Mouse (Mus musculus) adrenal gland, adult 18-20 months (tissue): ENCODE measurements around the gene Tmem219. TPM values are rescaled to one million over a fixed set of nuclear protein-coding genes. Genes with fewer than 3 reads are reported as not detected.

ENCODE experiments used
- DNase-seq, 2 experiments: peaks; one replicate each; pipeline ENCODE4 v3.0.0; 2021 to 2022; ENCODE audit warnings: low spot score in 2 of 2
- long read RNA-seq, 2 experiments: library from polyadenylated mRNA; stranded (forward); transcript quantifications; one replicate each; pipeline ENCODE4 v2.0.0; 2021
- total RNA-seq, 2 experiments: library from RNA; stranded (reverse); gene quantifications; 1 replicate in 1 of 2; 2 replicates in 1 of 2; pipeline ENCODE4 v1.2.3; 2021

Tmem219 gene
- 10 to 100 TPM; 30.7 to 32.8 TPM for total RNA-seq
- long read RNA-seq, experiment 1, partial matches to known transcripts, result 0 of 5 reads
- long read RNA-seq, experiment 1, other reads (novel, unspliced or antisense), result 0 of 5 reads
- long read RNA-seq, experiment 2, transcript Tmem219-201 (6 exons, 941 nt), result minor isoform, 8 of 26 reads
- long read RNA-seq, experiment 2, transcript Tmem219-204 (6 exons, 915 nt), result major isoform, 10 of 26 reads
- long read RNA-seq, experiment 2, transcript Tmem219-203 (5 exons, 1,087 nt), result minor isoform, 5 of 26 reads
- long read RNA-seq, experiment 2, partial matches to known transcripts, result 0 of 26 reads
- long read RNA-seq, experiment 2, other reads (novel, unspliced or antisense), result 2 of 26 reads

DNA sequence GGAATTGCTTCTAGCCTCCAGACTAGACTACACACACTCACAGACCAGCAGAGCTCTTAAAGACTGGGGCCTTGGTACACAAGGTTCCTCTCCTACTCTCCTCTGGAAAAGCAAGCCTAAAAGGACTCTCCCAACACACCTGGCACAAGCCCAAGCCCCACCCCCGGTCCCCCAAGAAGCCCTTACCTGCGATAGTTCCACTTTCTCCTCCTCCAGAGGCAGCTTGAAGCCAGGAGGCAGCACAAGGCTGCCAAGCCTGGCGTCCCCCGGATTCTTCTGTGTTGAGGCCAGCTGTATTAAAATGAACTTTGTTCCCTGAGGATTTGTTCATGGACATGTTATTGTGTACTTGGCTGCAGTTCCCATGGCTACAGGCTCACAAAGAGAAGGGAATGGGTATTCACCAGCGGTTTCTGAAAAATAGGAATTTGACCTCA is at the start of gene Tmem219:
Gene Tmem219, minus strand, starts transcription at position 294 of the 437 bp plus-strand sequence.
- peak in 1 of 2 experiments; percentile 45 for DNase-seq

- no peak for DNase-seq
Observed at GRCm38 (mm10) chr7:126967361-126967760, 44.6 kb upstream of the Tmem219 start.

DNA sequence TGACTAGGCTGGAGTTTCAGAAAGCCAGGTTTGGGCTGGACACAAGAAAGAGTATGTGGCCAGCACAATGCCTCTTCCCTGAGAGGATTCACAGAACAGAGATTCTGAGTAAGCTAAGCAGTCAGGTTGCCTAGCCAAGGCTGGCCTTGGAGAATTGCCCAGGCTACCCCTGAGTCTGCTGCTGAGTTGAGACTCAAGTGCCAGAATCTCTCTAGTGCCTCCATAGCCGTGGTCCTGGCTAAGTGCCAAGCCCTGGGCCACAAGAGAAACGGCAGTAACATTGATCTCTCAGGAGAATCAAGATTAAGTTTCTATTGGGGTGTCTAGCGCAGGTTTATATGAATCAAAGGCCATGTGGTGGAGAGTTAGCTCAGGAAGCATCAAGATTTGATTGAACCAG is 42.9 kb upstream of the Tmem219 start:
- no peak for DNase-seq

DNA sequence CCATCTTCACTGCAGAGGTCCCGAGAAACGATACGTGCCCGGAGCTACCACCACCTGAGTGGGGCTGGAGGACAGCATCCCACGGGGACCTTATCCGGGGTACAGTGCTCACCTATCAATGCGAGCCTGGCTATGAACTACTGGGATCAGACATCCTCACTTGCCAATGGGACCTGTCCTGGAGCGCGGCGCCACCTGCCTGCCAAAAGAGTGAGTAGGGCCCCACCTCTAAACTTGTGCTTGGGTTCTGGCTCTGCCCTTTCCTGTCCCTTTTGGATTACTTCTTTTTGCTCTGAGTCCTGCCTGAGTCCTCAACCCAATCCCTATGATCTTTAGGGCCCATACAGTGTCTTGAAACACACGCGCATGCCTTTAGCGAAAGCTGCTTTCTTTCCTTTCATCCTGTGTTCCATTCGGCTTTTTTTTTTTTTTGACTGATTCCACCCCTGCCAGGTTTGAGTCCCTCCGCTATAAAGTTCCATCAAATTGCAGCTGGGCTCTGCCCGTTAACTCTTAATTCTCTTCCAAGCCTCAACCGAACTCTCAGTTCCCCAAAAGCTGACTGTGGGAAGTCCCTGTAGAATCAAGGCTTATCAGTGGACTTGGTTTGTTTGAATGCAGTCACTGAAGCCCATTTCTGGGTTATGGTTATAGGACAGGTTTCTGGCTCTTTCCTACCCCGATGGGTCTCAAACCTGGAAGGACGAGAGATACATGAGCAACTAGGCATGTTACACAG is 41.0 kb upstream of the Tmem219 start:
- peak in 1 of 2 experiments; percentile 33 for DNase-seq

DNA sequence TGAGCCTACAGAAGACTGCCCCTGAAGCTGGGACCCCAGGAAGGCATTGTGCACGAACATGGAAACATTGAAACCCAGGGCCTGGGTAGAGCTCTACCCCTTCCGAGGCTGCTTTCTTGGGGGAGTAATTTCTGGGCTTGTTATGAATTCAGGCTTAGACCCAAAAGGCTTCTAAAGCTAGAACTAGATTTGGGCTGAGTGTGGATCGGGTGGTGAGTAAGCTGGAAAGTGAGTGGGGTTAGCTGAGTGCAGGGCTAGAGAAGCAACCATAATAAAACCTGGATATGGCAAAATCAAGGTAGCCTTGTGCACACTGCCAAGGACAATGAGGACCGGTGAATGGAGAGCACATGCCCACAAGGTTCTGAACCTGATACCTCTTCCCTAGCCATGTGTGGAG is 39.2 kb upstream of the Tmem219 start:
- no peak for DNase-seq

GRCm38 (mm10) chr7:126961095-126961494 is 38.4 kb upstream of the Tmem219 start:
- DNase-seq, result no peak

- no peak for DNase-seq
Observed at GRCm38 (mm10) chr7:126959780-126960179, 37.1 kb upstream of the Tmem219 start.

GRCm38 (mm10) chr7:126955125-126955524 is 32.4 kb upstream of the Tmem219 start:
- no peak for DNase-seq

GRCm38 (mm10) chr7:126952646-126953045 is 29.9 kb upstream of the Tmem219 start:
- no peak for DNase-seq

- DNase-seq, result no peak
Observed at GRCm38 (mm10) chr7:126951741-126952140, 29.0 kb upstream of the Tmem219 start.

- DNase-seq, result no peak
Observed at GRCm38 (mm10) chr7:126950647-126951615, 28.2 kb upstream of the Tmem219 start.

- peak; percentile 91 to 93 for DNase-seq
Observed at GRCm38 (mm10) chr7:126949793-126950646, 27.3 kb upstream of the Tmem219 start, which contains the start of gene Sez6l2. Sez6l2 (plus strand) TSS chr7:126950563.

GRCm38 (mm10) chr7:126949403-126949792 is 26.7 kb upstream of the Tmem219 start, which contains the start of gene Asphd1:
Asphd1 (minus strand) TSS chr7:126949582.
- DNase-seq, result no peak

- DNase-seq, result no peak
Observed at GRCm38 (mm10) chr7:126948626-126949025, 25.9 kb upstream of the Tmem219 start.

- DNase-seq, result peak in 1 of 2 experiments; percentile 38
Observed at GRCm38 (mm10) chr7:126946530-126946929, 23.8 kb upstream of the Tmem219 start.

- DNase-seq, result no peak
Observed at GRCm38 (mm10) chr7:126941801-126942200, 19.1 kb upstream of the Tmem219 start.

- DNase-seq, result no peak
Observed at GRCm38 (mm10) chr7:126941171-126941570, 18.5 kb upstream of the Tmem219 start.

GRCm38 (mm10) chr7:126932652-126933051 is 9.9 kb upstream of the Tmem219 start:
- no peak for DNase-seq

- DNase-seq, result no peak
Observed at GRCm38 (mm10) chr7:126929046-126929445, 6.3 kb upstream of the Tmem219 start.
